Mouse (Mus musculus) adrenal gland, adult 8-10 months (tissue): Measurements from ENCODE around the gene Igsf9. TPM values are rescaled to one million over a fixed set of nuclear protein-coding genes. Genes with fewer than 3 reads are reported as not detected.

Source experiments
- DNase-seq: peaks from one replicate; pipeline ENCODE4 v3.0.0; 2022
- total RNA-seq, 4 experiments: library from RNA; stranded (reverse); gene quantifications; 2 replicates each; pipeline ENCODE4 v1.2.4; 2022

The Igsf9 gene
- total RNA-seq, 4 experiments from 2014 or later = 1.5 to 6.6 (median 3.6) TPM

GRCm38 (mm10) chr1:172497428-172497827 lies 15.8 kb downstream of the Igsf9 start:
- no peak for DNase-seq

- DNase-seq = peak; percentile 81
Observed at GRCm38 (mm10) chr1:172499765-172500441, 18.3 kb downstream of the Igsf9 start, which contains the start of gene Tagln2. Gene Tagln2, plus strand, starts transcription at chr1:172500047.

GRCm38 (mm10) chr1:172500451-172501370 lies 19.1 kb downstream of the Igsf9 start:
- peak; percentile 52 for DNase-seq

GRCm38 (mm10) chr1:172501371-172502144 lies 20.0 kb downstream of the Igsf9 start:
- DNase-seq = peak; percentile 48

GRCm38 (mm10) chr1:172502145-172503110 lies 20.8 kb downstream of the Igsf9 start:
- no peak for DNase-seq

- DNase-seq = no peak
Observed at GRCm38 (mm10) chr1:172503111-172503997, 21.8 kb downstream of the Igsf9 start.

- DNase-seq = no peak
Observed at GRCm38 (mm10) chr1:172504756-172505155, 23.2 kb downstream of the Igsf9 start.

- DNase-seq = no peak
Observed at GRCm38 (mm10) chr1:172507001-172507400, 25.4 kb downstream of the Igsf9 start.

GRCm38 (mm10) chr1:172507701-172508100 lies 26.1 kb downstream of the Igsf9 start:
- DNase-seq = no peak

GRCm38 (mm10) chr1:172508172-172508571 lies 26.6 kb downstream of the Igsf9 start:
- no peak for DNase-seq

GRCm38 (mm10) chr1:172509235-172509634 lies 27.6 kb downstream of the Igsf9 start:
- no peak for DNase-seq

GRCm38 (mm10) chr1:172509983-172510382 lies 28.4 kb downstream of the Igsf9 start:
- no peak for DNase-seq

GRCm38 (mm10) chr1:172510421-172510972 lies 28.9 kb downstream of the Igsf9 start:
- no peak for DNase-seq

- peak; percentile 72 for DNase-seq
Observed at GRCm38 (mm10) chr1:172512962-172513361, 31.4 kb downstream of the Igsf9 start.

- DNase-seq = peak; percentile 56
Observed at GRCm38 (mm10) chr1:172513525-172514212, 32.1 kb downstream of the Igsf9 start.

GRCm38 (mm10) chr1:172514213-172514529 lies 32.6 kb downstream of the Igsf9 start:
- no peak for DNase-seq

- no peak for DNase-seq
Observed at GRCm38 (mm10) chr1:172514551-172515268, 33.1 kb downstream of the Igsf9 start.

- DNase-seq = no peak
Observed at GRCm38 (mm10) chr1:172515396-172515795, 33.8 kb downstream of the Igsf9 start.

GRCm38 (mm10) chr1:172518013-172518412 lies 36.4 kb downstream of the Igsf9 start:
- DNase-seq = no peak
